Mouse (Mus musculus) intestine, postnatal 0 days (tissue): ENCODE data around the gene Cdk2ap2. TPM values are rescaled to one million over a fixed set of nuclear protein-coding genes. Genes with fewer than 3 reads are reported as not detected.
"Not testable (repeated sequence)": the region's sequence is repeated elsewhere in the genome, so short reads cannot be mapped to it uniquely, and the experiment has no call there.

Experiments
- ATAC-seq: fragments of 200-750 bp; cut with Nextera tagmentation; 2 replicates; pipeline ENCODE4 v1.8.0; 2017; ENCODE audit warnings: mild to moderate bottlenecking, moderate TSS enrichment, moderate library complexity
- H3K27ac ChIP-seq: fragments of 300-500 bp; sonication (generic); 2 replicates; pipeline ENCODE4 v1.5.1; 2014; ENCODE audit warnings: mild to moderate bottlenecking, low read depth, low read length, moderate library complexity
- H3K27me3 ChIP-seq: fragments of 300-500 bp; sonication (generic); replicated peaks from 2 replicates; pipeline ENCODE4 v1.6.1; 2014; ENCODE audit warnings: low read length, mixed read lengths; ENCODE audit not compliant: control insufficient read depth, insufficient read depth
- H3K36me3 ChIP-seq: fragments of 300-500 bp; sonication (generic); 2 replicates; pipeline ENCODE4 v1.6.1; 2014; ENCODE audit warnings: mild to moderate bottlenecking, moderate library complexity; ENCODE audit not compliant: control insufficient read depth, insufficient read depth
- H3K4me1 ChIP-seq: fragments of 300-500 bp; sonication (generic); replicated peaks from 2 replicates; pipeline ENCODE4 v1.6.1; 2014; ENCODE audit warnings: antibody characterized with exemption, low read length, mixed read lengths; ENCODE audit not compliant: control insufficient read depth, insufficient read depth
- H3K4me2 ChIP-seq: fragments of 300-500 bp; sonication (generic); replicated peaks from 2 replicates; pipeline ENCODE4 v1.6.1; 2014; ENCODE audit warnings: low read depth, mild to moderate bottlenecking, moderate library complexity
- H3K4me3 ChIP-seq: fragments of 300-500 bp; sonication (generic); 2 replicates; pipeline ENCODE4 v1.5.1; 2014; ENCODE audit warnings: low read depth, low read length
- H3K9ac ChIP-seq: fragments of 300-500 bp; sonication (generic); 2 replicates; pipeline ENCODE4 v1.6.1; 2014; ENCODE audit warnings: mild to moderate bottlenecking, low read depth, low read length
- H3K9me3 ChIP-seq: fragments of 300-500 bp; sonication (generic); 2 replicates; pipeline ENCODE4 v1.6.1; 2016; ENCODE audit warnings: mixed run types; ENCODE audit not compliant: control insufficient read depth
- CTCF ChIP-seq: sonication (generic); IDR thresholded peaks from 2 replicates; pipeline ENCODE4 v1.5.1; 2016; ENCODE audit warnings: low read depth, mild to moderate bottlenecking, control low read depth, antibody characterized with exemption, moderate library complexity
- WGBS: fragments of 180-500 bp; shearing (Covaris S2); extraction: QIAGEN DNeasy Blood & Tissue Kit; methylation state at CpG from one replicate; pipeline ENCODE4 v1.1.7; 2014; 5-methylcytosine and 5-hydroxymethylcytosine counted together
- polyA plus RNA-seq: library from polyadenylated mRNA; unstranded; fragments of >200 nt; fragmentation: Nextera tagmentation; extraction: Ambion mirVana; gene quantifications from 2 replicates; pipeline ENCODE4 v1.2.1, GENCODE M21; 2015

Cdk2ap2 gene
- polyA plus RNA-seq, 1 experiment from 2014 or later, result 108 TPM

- H3K4me1 ChIP-seq, result peaks cover 10% of the 10 kb centered on the region; the same call in 1 of the 2 replicates
- no peaks in the 10 kb centered on the region for H3K27me3 ChIP-seq
- peak overlapping the region; percentile 44 for H3K4me2 ChIP-seq
- peak overlapping the region; percentile 14; the same call in 1 of the 2 replicates for H3K4me3 ChIP-seq
- TF ChIP-seq CTCF, result no peak
- H3K9ac ChIP-seq, result no peak overlapping the region
- H3K9me3 ChIP-seq, result no peaks in the 10 kb centered on the region
- peak overlapping the region; percentile 71 for H3K27ac ChIP-seq
- ATAC-seq, result no peak
- H3K36me3 ChIP-seq, result no peaks in the 10 kb centered on the region
- WGBS, result 89% methylated on average over 5 of the region's 5 CpGs
Measured at GRCm38 (mm10) chr19:4058581-4058980, 38.4 kb upstream of the Cdk2ap2 start.

- peak within 1 kb of the TSS; percentile 71 for H3K27ac ChIP-seq
- H3K36me3 ChIP-seq, result no peaks in the 10 kb centered on the region
- peak; percentile 92 for ATAC-seq
- H3K27me3 ChIP-seq, result no peaks in the 10 kb centered on the region
- peak within 1 kb of the TSS; percentile 14; the same call in 1 of the 2 replicates for H3K4me3 ChIP-seq
- TF ChIP-seq CTCF, result no peak
- H3K9me3 ChIP-seq, result no peaks in the 10 kb centered on the region
- peaks cover 10% of the 10 kb centered on the region; the same call in 1 of the 2 replicates for H3K4me1 ChIP-seq
- H3K9ac ChIP-seq, result no peak within 1 kb of the TSS
- H3K4me2 ChIP-seq, result peak within 1 kb of the TSS; percentile 44
- WGBS, result 32% methylated on average over 15 of the region's 15 CpGs
Measured at GRCm38 (mm10) chr19:4059069-4059740, 37.8 kb upstream of the Cdk2ap2 start, which contains the start of gene Gstp3. Gene Gstp3 (minus strand): TSS chr19:4059569.

- not testable (repeated sequence) for H3K9ac ChIP-seq, H3K4me3 ChIP-seq, H3K27me3 ChIP-seq, H3K27ac ChIP-seq, H3K4me1 ChIP-seq, H3K4me2 ChIP-seq, H3K36me3 ChIP-seq, ATAC-seq, H3K9me3 ChIP-seq
- WGBS, result 88% methylated on average over 8 of the region's 8 CpGs
- TF ChIP-seq CTCF, result 0 out of 2 replicates have a peak, but pooled peaks have one; percentile 3
Measured at GRCm38 (mm10) chr19:4060044-4060898, 36.7 kb upstream of the Cdk2ap2 start.

GRCm38 (mm10) chr19:4060899-4061465, 36.0 kb upstream of the Cdk2ap2 start:
- no peak overlapping the region for H3K9ac ChIP-seq
- H3K27me3 ChIP-seq, result no peaks in the 10 kb centered on the region
- H3K27ac ChIP-seq, result no peak overlapping the region
- ATAC-seq, result no peak
- no peak overlapping the region for H3K4me3 ChIP-seq
- 88% methylated on average over 6 of the region's 6 CpGs for WGBS
- no peak overlapping the region for H3K4me2 ChIP-seq
- H3K4me1 ChIP-seq, result 0 out of 2 replicates have a peak, but pooled peaks cover 2% of the 10 kb centered on the region
- no peak for TF ChIP-seq CTCF
- no peaks in the 10 kb centered on the region for H3K9me3 ChIP-seq
- no peaks in the 10 kb centered on the region for H3K36me3 ChIP-seq

- not testable (repeated sequence) for H3K4me1 ChIP-seq, H3K9ac ChIP-seq, H3K27me3 ChIP-seq, H3K27ac ChIP-seq, H3K36me3 ChIP-seq, H3K4me2 ChIP-seq, H3K4me3 ChIP-seq, ATAC-seq, H3K9me3 ChIP-seq
- WGBS, result 53% methylated on average over 2 of the region's 4 CpGs
Measured at GRCm38 (mm10) chr19:4063357-4063756, 33.6 kb upstream of the Cdk2ap2 start.

- H3K27ac ChIP-seq, H3K9me3 ChIP-seq, H3K27me3 ChIP-seq, H3K4me2 ChIP-seq, H3K4me1 ChIP-seq, H3K4me3 ChIP-seq, ATAC-seq, H3K36me3 ChIP-seq, H3K9ac ChIP-seq: not testable (repeated sequence)
- 0% methylated on average over 2 of the region's 11 CpGs for WGBS
Measured at GRCm38 (mm10) chr19:4064501-4064900, 32.5 kb upstream of the Cdk2ap2 start.
